Mouse (Mus musculus): Measurements from ENCODE around the gene Ucp2.

DNA sequence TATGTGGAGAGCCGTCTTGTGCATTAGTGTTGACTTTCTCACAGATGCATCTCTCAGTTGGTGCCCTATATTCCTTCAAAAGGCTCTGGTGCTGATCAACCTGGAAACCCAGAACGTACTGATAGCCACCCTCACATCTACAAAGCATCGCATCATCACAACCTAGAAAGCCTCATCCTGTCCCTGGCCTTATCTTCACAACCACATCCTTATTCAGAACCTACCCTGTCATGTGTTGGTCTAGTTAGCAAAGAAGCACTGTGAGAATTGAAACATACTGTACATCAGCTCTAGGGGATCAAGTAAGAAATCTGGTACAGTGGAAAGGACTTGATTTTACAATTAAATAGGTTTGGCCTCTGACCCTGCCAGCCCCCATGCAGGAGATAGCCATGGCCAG is 44.2 kb upstream of the Ucp2 start:
- no peak for TF ChIP-seq CTCF (IDR thresholded peaks at IDR 0.05; ENCODE audit: low read depth)
- no peak for TF ChIP-seq EP300 (IDR thresholded peaks at IDR 0.05; ENCODE audit: low read depth)

Measured in heart, postnatal 0 days (tissue).